Mouse (Mus musculus) forebrain, embryonic 13.5 days (tissue): Measurements from ENCODE around the gene Ccn1. TPM values are rescaled to one million over a fixed set of nuclear protein-coding genes. Genes with fewer than 3 reads are reported as not detected.

Experiments used
- ATAC-seq: fragments of 200-750 bp; cut with Nextera tagmentation; 2 replicates; pipeline ENCODE4 v1.8.0; 2017
- H3K27ac ChIP-seq: fragments of 300-500 bp; sonication (generic); 2 replicates; pipeline ENCODE4 v1.5.1; 2015; ENCODE audit warnings: inconsistent platforms, mild to moderate bottlenecking, moderate library complexity
- H3K27me3 ChIP-seq: fragments of 300-500 bp; sonication (generic); 2 replicates; pipeline ENCODE4 v1.6.1; 2015; ENCODE audit warnings: mild to moderate bottlenecking, inconsistent platforms
- H3K36me3 ChIP-seq: fragments of 300-500 bp; sonication (generic); 2 replicates; pipeline ENCODE4 v1.6.1; 2015; ENCODE audit warnings: mild to moderate bottlenecking, inconsistent platforms; ENCODE audit not compliant: poor library complexity, severe bottlenecking
- H3K4me1 ChIP-seq: fragments of 300-500 bp; sonication (generic); 2 replicates; pipeline ENCODE4 v1.6.1; 2015; ENCODE audit warnings: inconsistent platforms
- H3K4me2 ChIP-seq: fragments of 300-500 bp; sonication (generic); 2 replicates; pipeline ENCODE4 v1.6.1; 2015; ENCODE audit warnings: inconsistent platforms, mild to moderate bottlenecking, moderate library complexity
- H3K4me3 ChIP-seq: fragments of 300-500 bp; sonication (generic); 2 replicates; pipeline ENCODE4 v1.5.1; 2015; ENCODE audit warnings: mild to moderate bottlenecking, inconsistent platforms
- H3K9ac ChIP-seq: fragments of 300-500 bp; sonication (generic); 2 replicates; pipeline ENCODE4 v1.6.1; 2015; ENCODE audit warnings: mild to moderate bottlenecking, inconsistent platforms
- H3K9me3 ChIP-seq: fragments of 300-500 bp; sonication (generic); replicated peaks from 2 replicates; pipeline ENCODE4 v1.6.1; 2016; ENCODE audit warnings: inconsistent platforms
- WGBS: fragments of 180-500 bp; shearing (Covaris S2); methylation state at CpG from one replicate; pipeline ENCODE4 v1.1.7; 2015; 5-methylcytosine and 5-hydroxymethylcytosine counted together
- polyA plus RNA-seq: library from polyadenylated mRNA; unstranded; fragments of >200 nt; fragmentation: Nextera tagmentation; extraction: Ambion mirVana; gene quantifications from 2 replicates; pipeline ENCODE4 v1.2.1, GENCODE M21; 2015

Ccn1 gene
- polyA plus RNA-seq, 1 experiment from 2014 or later = 35.6 TPM

DNA sequence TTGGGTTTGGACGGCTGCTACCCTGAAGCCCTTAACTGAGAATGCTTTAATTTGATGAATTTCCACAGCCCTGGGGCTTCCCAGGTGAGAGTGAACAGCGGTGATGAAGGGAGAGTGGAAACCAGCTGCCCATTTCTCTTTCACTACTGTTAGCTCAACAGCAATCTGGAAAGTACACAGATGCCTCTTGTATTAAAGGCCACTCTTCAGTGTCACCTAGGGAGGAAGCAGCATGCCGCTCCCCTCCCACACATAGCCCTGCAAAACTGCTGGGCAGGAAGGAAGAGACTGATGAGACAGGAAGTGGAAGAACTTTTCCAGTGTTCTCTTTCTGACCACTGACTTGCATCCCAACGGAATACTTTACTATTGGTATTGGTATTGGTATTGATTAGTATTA lies 36.5 kb downstream of the Ccn1 start:
- ATAC-seq = no peak
- Histone ChIP-seq H3K4me2 (no peak overlapping the region), H3K9me3 (no peaks in the 10 kb centered on the region), H3K27me3 (no peaks in the 10 kb centered on the region), H3K9ac (no peak overlapping the region), H3K27ac (no peak overlapping the region), H3K36me3 (0 out of 2 replicates have a peak, but pooled peaks cover under 1% of the 10 kb centered on the region), H3K4me1 (peaks cover 14% of the 10 kb centered on the region), H3K4me3 (no peak overlapping the region)
- 90% methylated on average over 4 of the region's 4 CpGs for WGBS

DNA sequence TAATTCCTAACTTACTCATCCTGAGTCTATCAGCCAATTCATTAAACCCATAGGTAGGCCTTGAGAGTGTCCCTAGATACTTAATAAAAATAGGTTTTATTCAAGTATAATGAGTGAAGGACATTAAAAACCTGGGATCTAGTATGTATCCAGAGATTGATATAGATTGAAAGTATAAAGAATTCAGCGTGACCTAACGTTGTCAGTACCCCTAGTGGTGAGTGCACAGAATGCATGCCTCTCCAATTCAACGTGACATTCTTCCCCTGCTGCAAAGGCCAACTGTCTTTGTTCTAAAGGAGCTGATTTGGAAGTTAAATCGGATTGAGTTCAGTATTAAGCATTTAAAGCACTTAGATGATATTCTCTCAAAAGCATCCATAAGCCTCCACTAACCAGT lies 37.1 kb downstream of the Ccn1 start:
- WGBS = 18% methylated on average over 4 of the region's 4 CpGs
- 0 out of 2 replicates have a peak, but pooled peaks cover 4% of the 10 kb centered on the region for H3K36me3 ChIP-seq
- H3K4me1 ChIP-seq = peaks cover 14% of the 10 kb centered on the region
- H3K4me2 ChIP-seq = no peak overlapping the region
- H3K9ac ChIP-seq = no peak overlapping the region
- no peak overlapping the region for H3K4me3 ChIP-seq
- no peaks in the 10 kb centered on the region for H3K9me3 ChIP-seq
- no peaks in the 10 kb centered on the region for H3K27me3 ChIP-seq
- H3K27ac ChIP-seq = no peak overlapping the region
- peak; percentile 42; the same call in 1 of the 2 replicates for ATAC-seq

DNA sequence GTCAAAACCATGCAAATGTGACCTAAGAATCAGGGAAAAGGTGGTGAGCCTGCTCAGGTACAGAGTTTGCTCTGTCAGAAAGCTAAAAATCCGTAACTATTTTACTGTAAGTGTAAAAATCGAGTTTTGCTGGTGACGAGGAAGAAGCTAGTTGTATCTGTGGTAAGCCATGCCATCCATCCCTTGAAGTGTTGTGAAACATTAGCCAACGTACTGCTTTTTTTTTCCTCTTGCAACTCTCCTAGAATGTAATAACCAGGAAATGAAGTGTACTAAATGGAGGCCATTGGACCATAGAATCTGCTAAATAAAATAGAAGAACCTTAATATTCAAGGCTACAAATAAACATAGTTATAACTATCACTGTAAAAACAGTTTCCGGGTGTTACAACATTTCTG lies 41.5 kb downstream of the Ccn1 start:
- no peak overlapping the region for H3K9ac ChIP-seq
- no peak overlapping the region for H3K27ac ChIP-seq
- no peaks in the 10 kb centered on the region for H3K9me3 ChIP-seq
- H3K4me1 ChIP-seq = no peaks in the 10 kb centered on the region
- H3K27me3 ChIP-seq = no peaks in the 10 kb centered on the region
- 97% methylated on average over 5 of the region's 5 CpGs for WGBS
- no peak for ATAC-seq
- H3K36me3 ChIP-seq = peaks cover 35% of the 10 kb centered on the region
- no peak overlapping the region for H3K4me2 ChIP-seq
- H3K4me3 ChIP-seq = no peak overlapping the region

DNA sequence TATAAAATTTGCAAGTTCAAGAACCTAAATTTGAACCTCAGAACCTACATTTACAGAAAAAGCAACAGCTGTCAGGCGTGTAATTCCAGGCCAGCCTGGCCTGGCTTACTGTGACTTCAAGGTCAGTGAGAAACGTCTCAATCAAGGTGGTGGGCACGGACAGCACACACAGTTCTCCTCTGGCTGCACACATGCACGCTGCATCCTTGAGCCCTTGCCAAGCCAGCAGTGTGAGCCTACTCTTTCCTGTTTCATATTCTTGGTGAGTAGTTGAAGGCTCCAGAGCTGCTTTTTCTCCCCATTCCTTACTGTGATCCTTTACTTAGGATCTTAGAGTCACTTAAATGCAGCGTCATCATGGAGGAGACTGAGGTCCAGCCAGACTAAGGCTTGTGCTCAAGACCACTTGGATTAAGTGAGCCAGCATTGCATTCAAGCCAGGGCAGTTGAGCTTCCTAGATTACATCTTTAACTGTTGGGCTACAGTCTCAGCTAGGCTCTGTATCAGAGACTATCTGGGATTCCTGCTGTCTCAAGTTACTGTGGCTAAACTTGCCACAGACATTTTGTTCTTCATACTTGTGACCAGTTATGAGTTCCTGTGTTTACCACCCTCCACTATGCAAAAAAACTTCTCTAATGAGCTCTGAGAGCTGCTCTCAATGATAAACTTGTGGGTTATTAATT lies 44.2 kb downstream of the Ccn1 start:
- ATAC-seq = no peak
- H3K27me3 ChIP-seq = no peaks in the 10 kb centered on the region
- 0 out of 2 replicates have a peak, but pooled peaks cover 6% of the 10 kb centered on the region for H3K4me1 ChIP-seq
- peaks cover 59% of the 10 kb centered on the region for H3K36me3 ChIP-seq
- H3K9ac ChIP-seq = no peak overlapping the region
- no peak overlapping the region for H3K4me2 ChIP-seq
- H3K9me3 ChIP-seq = no peaks in the 10 kb centered on the region
- no peak overlapping the region for H3K4me3 ChIP-seq
- no peak overlapping the region for H3K27ac ChIP-seq
- WGBS = 93% methylated on average over 5 of the region's 5 CpGs

DNA sequence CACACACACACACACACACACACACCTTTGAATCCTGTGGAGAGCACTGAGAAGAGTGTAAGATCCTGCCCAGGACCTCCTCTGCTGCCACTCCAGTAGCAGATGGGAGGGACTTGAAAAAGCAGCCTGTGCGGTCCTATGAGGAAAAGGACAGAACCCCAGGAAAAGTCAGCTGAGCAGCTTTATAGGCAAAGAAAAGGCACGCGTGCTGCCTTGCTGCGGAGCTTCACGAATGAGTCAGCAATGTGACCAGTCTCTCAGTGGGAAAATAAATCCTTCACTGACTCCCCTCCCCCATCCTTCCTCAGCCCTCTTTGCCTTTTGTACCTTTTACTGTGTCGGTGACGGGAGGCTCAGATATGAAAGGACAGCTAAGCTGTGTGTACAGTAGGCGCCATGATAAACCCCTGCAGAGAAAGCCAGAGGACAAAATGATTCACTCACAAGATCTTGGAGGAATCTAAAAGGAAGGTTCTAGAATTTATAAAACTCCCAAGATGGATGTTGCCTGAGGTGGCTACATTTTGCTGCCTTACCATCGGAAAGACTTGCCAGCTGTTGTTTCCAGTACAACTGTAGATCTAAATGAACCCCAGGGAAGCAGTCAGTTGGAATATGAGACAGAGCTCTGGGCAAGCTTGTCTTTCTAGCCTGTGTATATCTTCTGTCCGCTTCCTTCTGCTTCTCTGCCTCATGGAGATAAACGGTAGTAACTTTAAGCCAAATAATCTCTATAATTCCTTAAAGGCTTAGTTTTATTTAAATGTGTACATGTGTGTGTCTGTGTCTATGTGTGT lies 47.2 kb downstream of the Ccn1 start:
- no peaks in the 10 kb centered on the region for H3K27me3 ChIP-seq
- no peak overlapping the region for H3K4me3 ChIP-seq
- WGBS = 74% methylated on average over 11 of the region's 11 CpGs
- no peak overlapping the region for H3K4me2 ChIP-seq
- no peak overlapping the region for H3K9ac ChIP-seq
- no peak overlapping the region for H3K27ac ChIP-seq
- peaks cover 83% of the 10 kb centered on the region for H3K36me3 ChIP-seq
- H3K9me3 ChIP-seq = no peaks in the 10 kb centered on the region
- peak; percentile 51; the same call in 1 of the 2 replicates for ATAC-seq
- H3K4me1 ChIP-seq = 0 out of 2 replicates have a peak, but pooled peaks cover 6% of the 10 kb centered on the region

DNA sequence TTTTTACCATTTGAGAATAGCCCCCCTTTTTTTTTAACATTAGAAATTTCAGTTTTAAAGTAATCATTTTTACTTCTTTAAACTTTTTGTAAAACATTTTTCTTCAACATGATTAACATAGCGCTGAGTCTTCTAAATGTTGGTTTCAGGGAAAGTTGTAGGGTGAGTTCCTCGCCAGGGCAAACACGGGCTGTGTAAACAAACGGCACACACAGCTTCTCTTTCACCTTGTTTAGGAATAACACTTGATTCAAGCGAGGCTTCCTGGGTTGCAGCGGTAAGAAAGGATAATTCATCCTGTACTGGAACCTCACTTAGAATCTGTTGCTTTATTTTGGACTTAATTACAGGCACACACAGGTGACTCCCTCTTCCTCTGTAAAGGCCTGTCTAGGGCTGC lies 48.4 kb downstream of the Ccn1 start:
- WGBS = 82% methylated on average over 6 of the region's 6 CpGs
- ATAC-seq = no peak
- H3K4me3 ChIP-seq = no peak overlapping the region
- H3K27me3 ChIP-seq = no peaks in the 10 kb centered on the region
- no peak overlapping the region for H3K4me2 ChIP-seq
- H3K9me3 ChIP-seq = no peaks in the 10 kb centered on the region
- H3K36me3 ChIP-seq = peaks cover 76% of the 10 kb centered on the region
- H3K27ac ChIP-seq = no peak overlapping the region
- no peak overlapping the region for H3K9ac ChIP-seq
- 0 out of 2 replicates have a peak, but pooled peaks cover 6% of the 10 kb centered on the region for H3K4me1 ChIP-seq

DNA sequence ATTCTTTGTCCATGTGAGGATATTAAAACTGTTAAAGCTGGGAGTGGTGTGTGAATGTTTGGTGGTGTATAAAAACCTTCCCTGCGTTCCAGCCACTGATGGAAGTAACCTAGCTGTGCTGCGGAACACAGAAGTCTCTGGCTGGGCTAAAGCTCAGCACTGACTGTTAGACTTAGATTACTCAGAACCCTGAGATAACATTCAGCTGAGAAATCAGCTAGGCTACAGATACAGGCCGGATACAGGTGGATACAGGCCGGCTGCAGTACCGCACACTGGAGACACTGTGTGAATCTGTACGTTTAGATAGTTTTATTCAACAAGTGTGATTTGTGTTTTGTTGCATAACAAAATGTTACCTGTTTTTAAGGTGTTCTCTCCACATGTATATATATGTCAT lies 49.0 kb downstream of the Ccn1 start:
- H3K27me3 ChIP-seq = no peaks in the 10 kb centered on the region
- ATAC-seq = no peak
- WGBS = 94% methylated on average over 6 of the region's 6 CpGs
- no peak overlapping the region for H3K4me3 ChIP-seq
- no peak overlapping the region for H3K4me2 ChIP-seq
- H3K4me1 ChIP-seq = 0 out of 2 replicates have a peak, but pooled peaks cover 6% of the 10 kb centered on the region
- H3K9me3 ChIP-seq = no peaks in the 10 kb centered on the region
- H3K27ac ChIP-seq = no peak overlapping the region
- no peak overlapping the region for H3K9ac ChIP-seq
- peaks cover 76% of the 10 kb centered on the region for H3K36me3 ChIP-seq

DNA sequence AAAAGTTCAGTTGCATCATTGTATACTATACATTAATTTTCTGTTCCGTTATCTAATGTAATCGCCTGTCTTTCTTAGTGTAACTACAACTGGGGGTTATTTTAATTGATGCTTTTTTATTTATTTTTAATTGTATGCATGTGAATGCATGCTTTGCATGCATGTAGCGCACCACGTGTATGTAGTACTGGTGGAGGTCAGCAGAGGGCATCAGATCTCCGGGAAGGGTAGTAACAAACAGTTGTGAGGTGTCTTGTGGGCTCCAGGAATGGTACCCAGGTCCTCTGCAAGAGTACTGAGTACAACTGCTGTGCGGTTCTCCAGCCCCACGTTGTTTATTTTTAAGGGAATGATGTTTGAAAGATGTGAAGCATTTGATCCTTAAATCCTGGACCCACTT lies 50.7 kb downstream of the Ccn1 start:
- 97% methylated on average over 7 of the region's 7 CpGs for WGBS
- no peaks in the 10 kb centered on the region for H3K27me3 ChIP-seq
- H3K4me1 ChIP-seq = 0 out of 2 replicates have a peak, but pooled peaks cover 6% of the 10 kb centered on the region
- H3K9ac ChIP-seq = no peak overlapping the region
- no peaks in the 10 kb centered on the region for H3K9me3 ChIP-seq
- H3K4me2 ChIP-seq = no peak overlapping the region
- H3K36me3 ChIP-seq = peaks cover 75% of the 10 kb centered on the region
- H3K4me3 ChIP-seq = no peak overlapping the region
- H3K27ac ChIP-seq = no peak overlapping the region
- ATAC-seq = no peak

Other genes starting within 250 kb of the Ccn1 start
- gene Znhit6, start 73.8 kb downstream of the Ccn1 start, polyA plus RNA-seq = 34.9 and 37.1 TPM in 2 replicates
- gene Ddah1, start 108.7 kb upstream of the Ccn1 start, polyA plus RNA-seq = 128 and 149 TPM in 2 replicates